Mouse (Mus musculus): Measurements from ENCODE around the gene Asb14. TPM values are rescaled to one million over a fixed set of nuclear protein-coding genes. Genes with fewer than 3 reads are reported as not detected.

The Asb14 gene
- total RNA-seq, 1 experiment: 0.54 TPM

GRCm38 (mm10) chr14:26867356-26867755, 27.0 kb upstream of the Asb14 start:
- H3K27ac ChIP-seq (ENCODE audit: insufficient read depth, low read depth, low read length, poor library complexity, severe bottlenecking): peak overlapping the region; percentile 41; the same call in 1 of the 2 replicates
- in situ Hi-C loops (cut with MboI; ENCODE audit: low sequenced_read_pairs in 2 of 2, unreplicated experiment in 2 of 2): no loop called here
- H3K4me3 ChIP-seq (ENCODE audit: insufficient read depth in 1 of 2, low read depth in 1 of 2, low read length in 2 of 2, poor library complexity in 1 of 2, severe bottlenecking in 1 of 2): no peak overlapping the region
- H3K9me3 ChIP-seq (ENCODE audit: control insufficient read depth, insufficient read depth, low read depth, low read length): no peaks in the 10 kb centered on the region
- no peak for TF ChIP-seq ZNF384 (IDR thresholded peaks at IDR 0.05; ENCODE audit: low read depth, low read length)
- TF ChIP-seq ZC3H11A (IDR thresholded peaks at IDR 0.05; ENCODE audit: borderline replicate concordance, low read depth, low read length): no peak
- TF ChIP-seq CHD2 (IDR thresholded peaks at IDR 0.05; ENCODE audit: low read depth, low read length): no peak
- TF ChIP-seq MAFK (IDR thresholded peaks at IDR 0.05; ENCODE audit: insufficient read depth, low read depth, low read length): no peak
- no peak for TF ChIP-seq HCFC1 (IDR thresholded peaks at IDR 0.05; ENCODE audit: borderline replicate concordance, insufficient read depth, low read length)
- H3K4me1 ChIP-seq (ENCODE audit: control insufficient read depth in 2 of 2, insufficient read depth in 2 of 2, low read length in 2 of 2, poor library complexity in 1 of 2): peaks cover 0 to 2% of the 10 kb centered on the region in 2 experiments; a peak in 1 of 4 replicates
- peak; percentile 66 for DNase-seq (ENCODE audit: low read depth, low spot score)
- H3K9ac ChIP-seq (ENCODE audit: insufficient read depth, low read depth, low read length, poor library complexity, severe bottlenecking): no peak overlapping the region
- H3K36me3 ChIP-seq (ENCODE audit: control insufficient read depth, insufficient read depth, low read length, poor library complexity, severe bottlenecking): no peaks in the 10 kb centered on the region

DNA sequence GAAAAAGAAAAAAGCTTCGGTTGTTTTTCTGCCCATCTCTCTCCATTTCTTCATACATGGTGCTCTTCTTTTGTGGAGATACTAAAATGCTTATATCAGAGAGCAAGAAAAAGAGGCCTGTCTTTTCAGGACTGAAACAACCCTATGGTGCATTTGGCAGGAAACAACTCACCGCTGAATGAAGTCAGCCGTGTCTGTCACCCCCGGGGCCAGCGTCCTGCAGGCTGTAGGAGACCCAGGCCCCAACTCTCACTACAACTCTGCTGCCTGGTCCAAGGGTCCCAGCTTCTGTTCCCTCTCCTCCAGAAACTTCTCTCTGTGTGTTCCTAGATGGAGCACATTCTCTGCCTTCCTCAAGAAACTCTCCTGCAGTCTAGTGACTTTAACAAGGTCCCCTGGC, 26.1 kb upstream of the Asb14 start:
- no peak for DNase-seq (ENCODE audit: low read depth, low spot score)
- Histone ChIP-seq H3K27ac (ENCODE audit: insufficient read depth, low read depth, low read length, poor library complexity, severe bottlenecking) (no peak overlapping the region), H3K36me3 (ENCODE audit: control insufficient read depth, insufficient read depth, low read length, poor library complexity, severe bottlenecking) (no peaks in the 10 kb centered on the region), H3K4me1 (ENCODE audit: control insufficient read depth in 2 of 2, insufficient read depth in 2 of 2, low read length in 2 of 2, poor library complexity in 1 of 2) (peaks cover 0 to 2% of the 10 kb centered on the region in 2 experiments; a peak in 1 of 4 replicates), H3K9me3 (ENCODE audit: control insufficient read depth, insufficient read depth, low read depth, low read length) (no peaks in the 10 kb centered on the region), H3K9ac (ENCODE audit: insufficient read depth, low read depth, low read length, poor library complexity, severe bottlenecking) (no peak overlapping the region), H3K4me3 (ENCODE audit: insufficient read depth in 1 of 2, low read depth in 1 of 2, low read length in 2 of 2, poor library complexity in 1 of 2, severe bottlenecking in 1 of 2) (no peak overlapping the region)
- TF ChIP-seq ZC3H11A (IDR thresholded peaks at IDR 0.05; ENCODE audit: borderline replicate concordance, low read depth, low read length) (no peak), HCFC1 (IDR thresholded peaks at IDR 0.05; ENCODE audit: borderline replicate concordance, insufficient read depth, low read length) (no peak)
- in situ Hi-C loops (cut with MboI; ENCODE audit: low sequenced_read_pairs in 2 of 2, unreplicated experiment in 2 of 2): no loop called here

GRCm38 (mm10) chr14:26878756-26879155, 15.6 kb upstream of the Asb14 start:
- no peak for DNase-seq (ENCODE audit: low read depth, low spot score)
- in situ Hi-C loops (cut with MboI; ENCODE audit: low sequenced_read_pairs in 2 of 2, unreplicated experiment in 2 of 2): no loop called here
- Histone ChIP-seq H3K36me3 (ENCODE audit: control insufficient read depth, insufficient read depth, low read length, poor library complexity, severe bottlenecking) (no peaks in the 10 kb centered on the region), H3K9me3 (ENCODE audit: control insufficient read depth, insufficient read depth, low read depth, low read length) (no peaks in the 10 kb centered on the region), H3K27ac (ENCODE audit: insufficient read depth, low read depth, low read length, poor library complexity, severe bottlenecking) (no peak overlapping the region), H3K9ac (ENCODE audit: insufficient read depth, low read depth, low read length, poor library complexity, severe bottlenecking) (no peak overlapping the region), H3K4me3 (ENCODE audit: insufficient read depth in 1 of 2, low read depth in 1 of 2, low read length in 2 of 2, poor library complexity in 1 of 2, severe bottlenecking in 1 of 2) (no peak overlapping the region), H3K4me1 (ENCODE audit: control insufficient read depth in 2 of 2, insufficient read depth in 2 of 2, low read length in 2 of 2, poor library complexity in 1 of 2) (peaks cover 1 to 11% of the 10 kb centered on the region in 2 experiments; a peak in 2 of 4 replicates)
- TF ChIP-seq ZNF384 (IDR thresholded peaks at IDR 0.05; ENCODE audit: low read depth, low read length) (no peak), ZC3H11A (IDR thresholded peaks at IDR 0.05; ENCODE audit: borderline replicate concordance, low read depth, low read length) (no peak), HCFC1 (IDR thresholded peaks at IDR 0.05; ENCODE audit: borderline replicate concordance, insufficient read depth, low read length) (no peak), MAFK (IDR thresholded peaks at IDR 0.05; ENCODE audit: insufficient read depth, low read depth, low read length) (peak; percentile 34; the same call in 1 of the 2 replicates)

DNA sequence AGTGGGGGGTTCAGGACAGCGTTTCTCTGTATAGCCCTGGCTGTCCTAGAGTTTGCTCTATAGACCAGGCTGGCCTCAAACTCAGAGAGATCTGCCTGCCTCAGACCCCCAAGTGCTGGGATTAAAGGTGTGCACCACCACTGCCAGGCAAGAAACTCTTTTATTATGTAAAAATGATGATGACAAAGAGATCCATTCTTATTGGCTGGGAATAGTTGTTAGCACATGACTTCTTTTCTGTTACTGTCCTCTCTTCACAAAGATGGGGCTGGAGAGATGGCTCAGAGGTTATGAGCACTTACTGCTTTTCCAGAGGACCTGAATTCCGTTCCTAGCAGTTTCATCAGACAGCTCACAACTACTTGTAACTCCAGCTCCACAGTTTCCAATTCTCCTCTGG, 14.4 kb upstream of the Asb14 start:
- TF ChIP-seq HCFC1 (IDR thresholded peaks at IDR 0.05; ENCODE audit: borderline replicate concordance, insufficient read depth, low read length) (no peak), ZNF384 (IDR thresholded peaks at IDR 0.05; ENCODE audit: low read depth, low read length) (no peak)
- no peak overlapping the region for H3K27ac ChIP-seq (ENCODE audit: insufficient read depth, low read depth, low read length, poor library complexity, severe bottlenecking)
- in situ Hi-C loops (cut with MboI; ENCODE audit: low sequenced_read_pairs in 2 of 2, unreplicated experiment in 2 of 2): no loop called here
- peak; percentile 25 for DNase-seq (ENCODE audit: low read depth, low spot score)
- no peaks in the 10 kb centered on the region for H3K9me3 ChIP-seq (ENCODE audit: control insufficient read depth, insufficient read depth, low read depth, low read length)
- peaks cover 1 to 11% of the 10 kb centered on the region in 2 experiments; a peak in 2 of 4 replicates for H3K4me1 ChIP-seq (ENCODE audit: control insufficient read depth in 2 of 2, insufficient read depth in 2 of 2, low read length in 2 of 2, poor library complexity in 1 of 2)
- H3K9ac ChIP-seq (ENCODE audit: insufficient read depth, low read depth, low read length, poor library complexity, severe bottlenecking): no peak overlapping the region
- no peak overlapping the region for H3K4me3 ChIP-seq (ENCODE audit: insufficient read depth in 1 of 2, low read depth in 1 of 2, low read length in 2 of 2, poor library complexity in 1 of 2, severe bottlenecking in 1 of 2)
- no peaks in the 10 kb centered on the region for H3K36me3 ChIP-seq (ENCODE audit: control insufficient read depth, insufficient read depth, low read length, poor library complexity, severe bottlenecking)

GRCm38 (mm10) chr14:26881700-26882099, 12.7 kb upstream of the Asb14 start:
- TF ChIP-seq HCFC1 (IDR thresholded peaks at IDR 0.05; ENCODE audit: borderline replicate concordance, insufficient read depth, low read length) (no peak), ZNF384 (IDR thresholded peaks at IDR 0.05; ENCODE audit: low read depth, low read length) (no peak), CHD2 (IDR thresholded peaks at IDR 0.05; ENCODE audit: low read depth, low read length) (no peak), MAFK (IDR thresholded peaks at IDR 0.05; ENCODE audit: insufficient read depth, low read depth, low read length) (no peak), ZC3H11A (IDR thresholded peaks at IDR 0.05; ENCODE audit: borderline replicate concordance, low read depth, low read length) (no peak)
- no peaks in the 10 kb centered on the region for H3K36me3 ChIP-seq (ENCODE audit: control insufficient read depth, insufficient read depth, low read length, poor library complexity, severe bottlenecking)
- in situ Hi-C loops (cut with MboI; ENCODE audit: low sequenced_read_pairs in 2 of 2, unreplicated experiment in 2 of 2): no loop called here
- peaks cover 1 to 11% of the 10 kb centered on the region in 2 experiments; a peak in 2 of 4 replicates for H3K4me1 ChIP-seq (ENCODE audit: control insufficient read depth in 2 of 2, insufficient read depth in 2 of 2, low read length in 2 of 2, poor library complexity in 1 of 2)
- H3K9ac ChIP-seq (ENCODE audit: insufficient read depth, low read depth, low read length, poor library complexity, severe bottlenecking): no peak overlapping the region
- DNase-seq (ENCODE audit: low read depth, low spot score): no peak
- H3K27ac ChIP-seq (ENCODE audit: insufficient read depth, low read depth, low read length, poor library complexity, severe bottlenecking): no peak overlapping the region
- H3K4me3 ChIP-seq (ENCODE audit: insufficient read depth in 1 of 2, low read depth in 1 of 2, low read length in 2 of 2, poor library complexity in 1 of 2, severe bottlenecking in 1 of 2): no peak overlapping the region
- no peaks in the 10 kb centered on the region for H3K9me3 ChIP-seq (ENCODE audit: control insufficient read depth, insufficient read depth, low read depth, low read length)
